Mouse (Mus musculus): ENCODE results near the gene Clk2.

DNA sequence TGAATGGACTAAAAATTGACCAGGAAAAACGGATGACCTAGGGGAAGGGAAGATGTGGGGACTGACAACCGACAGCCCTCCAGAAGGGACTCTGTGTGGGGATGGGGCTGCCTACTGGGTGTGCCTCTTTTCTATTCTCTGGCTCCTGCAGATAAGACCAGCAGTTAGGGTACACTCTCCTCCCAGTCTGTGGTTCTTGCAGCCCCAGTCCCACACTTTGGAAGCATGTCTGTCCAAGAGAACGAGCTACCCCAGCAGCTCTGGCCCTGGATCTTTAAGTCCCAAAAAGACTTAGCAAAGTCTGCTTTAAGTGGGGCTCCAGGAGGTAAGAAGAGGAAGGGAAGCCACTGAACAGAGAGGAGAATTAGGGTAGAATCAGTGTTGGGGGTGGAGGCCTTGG is 28.6 kb upstream of the Clk2 start, which contains the start of gene Pklr:
- TF ChIP-seq POLR2A (IDR thresholded peaks at IDR 0.05; ENCODE audit: low read depth, low read length) (no peak), CTCF (IDR thresholded peaks at IDR 0.05; ENCODE audit: borderline replicate concordance, insufficient read depth, low read length) (no peak)
